Mouse (Mus musculus): ENCODE results near the gene Atp6ap2. TPM values are rescaled to one million over a fixed set of nuclear protein-coding genes. Genes with fewer than 3 reads are reported as not detected.

Atp6ap2 gene
- total RNA-seq, 2 experiments from 2014 or later: 209 to 221 TPM

Other genes starting within 250 kb of the Atp6ap2 start
- 10 to 100 TPM; 12.5 to 17.4 TPM for gene 1810030O07Rik, start 85.9 kb downstream of the Atp6ap2 start, total RNA-seq (2021)
- gene Med14, start 174.3 kb downstream of the Atp6ap2 start, total RNA-seq (2021): 10 to 100 TPM; 68.1 to 73.7 TPM

Data from left cerebral cortex, postnatal 10 days (tissue).